Mouse (Mus musculus): ENCODE data around the gene Mdga1.
"Not testable (repeated sequence)": the region's sequence is repeated elsewhere in the genome, so short reads cannot be mapped to it uniquely, and the experiment has no call there.

Gene Mdga1

GRCm38 (mm10) chr17:29800096-29800455 is 169.8 kb downstream of the Mdga1 start:
- no peak for DNase-seq (ENCODE audit: low read depth, low spot score)

- DNase-seq (ENCODE audit: low read depth, low spot score), result no peak
Measured at GRCm38 (mm10) chr17:29799398-29800095, 170.3 kb downstream of the Mdga1 start.

GRCm38 (mm10) chr17:29798151-29798550 is 171.7 kb downstream of the Mdga1 start:
- DNase-seq (ENCODE audit: low read depth, low spot score), result no peak

GRCm38 (mm10) chr17:29796787-29797186 is 173.1 kb downstream of the Mdga1 start:
- DNase-seq (ENCODE audit: low read depth, low spot score), result peak; percentile 16

DNA sequence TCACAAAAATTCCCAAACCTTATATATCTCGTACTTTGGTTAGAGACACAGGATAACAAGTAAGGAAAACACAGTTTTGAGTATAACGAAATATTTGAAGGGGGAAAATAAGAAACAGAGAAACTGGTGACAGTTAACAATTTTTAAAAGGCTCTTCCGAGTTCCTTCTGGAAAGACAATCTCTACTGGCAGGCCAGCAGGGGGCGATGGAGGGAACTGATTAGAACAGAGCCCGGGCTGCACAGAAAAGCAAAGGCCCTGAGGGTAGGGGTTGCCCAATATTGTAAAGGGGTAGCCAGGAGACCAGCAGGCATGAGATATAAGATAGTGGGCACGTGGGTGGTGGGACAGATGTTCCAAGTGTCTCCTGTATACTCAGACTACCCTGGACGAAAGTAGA is 173.8 kb downstream of the Mdga1 start:
- DNase-seq (ENCODE audit: low read depth, low spot score), result peak; percentile 54

DNA sequence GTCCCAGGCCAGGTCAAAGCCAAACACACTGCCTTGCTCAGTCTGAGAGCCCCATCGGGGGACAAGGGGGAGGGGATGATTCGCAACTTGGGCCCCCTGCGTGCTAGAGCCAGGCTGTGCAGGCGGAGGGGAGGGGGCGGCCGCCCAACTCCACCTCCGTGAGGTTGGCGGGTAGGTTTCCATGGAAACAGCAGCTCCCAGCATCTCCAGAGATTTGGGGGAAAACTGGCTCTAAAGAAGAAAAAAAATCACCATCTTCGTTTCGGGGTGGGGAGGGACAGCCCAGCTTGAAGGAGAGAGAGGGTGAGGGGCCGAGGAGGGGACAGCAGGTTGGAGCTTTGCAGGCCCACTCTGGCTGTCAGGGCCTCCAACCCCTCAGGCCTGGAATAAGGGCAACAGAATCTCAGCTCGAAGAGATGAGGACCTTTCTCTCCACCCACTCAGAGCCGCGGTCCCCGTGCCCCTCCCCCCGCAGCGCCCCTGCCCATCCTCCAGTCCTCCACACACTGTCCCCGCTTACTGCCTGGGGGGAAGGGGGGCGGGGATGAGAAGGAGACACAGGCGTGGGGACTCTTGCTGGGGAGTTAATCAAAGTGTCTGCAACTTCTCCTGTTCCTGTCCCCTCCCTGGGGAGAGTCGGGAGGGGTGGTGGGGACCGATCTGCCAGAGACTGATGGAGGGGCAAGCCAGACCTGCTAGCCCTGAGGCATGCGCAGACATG is 174.7 kb downstream of the Mdga1 start:
- no peak for DNase-seq (ENCODE audit: low read depth, low spot score)

- DNase-seq (ENCODE audit: low read depth, low spot score), result no peak
Measured at GRCm38 (mm10) chr17:29791531-29792050, 178.3 kb downstream of the Mdga1 start.

- no peak for DNase-seq (ENCODE audit: low read depth, low spot score)
Measured at GRCm38 (mm10) chr17:29790231-29790740, 179.6 kb downstream of the Mdga1 start.

GRCm38 (mm10) chr17:29789715-29790114 is 180.2 kb downstream of the Mdga1 start:
- no peak for DNase-seq (ENCODE audit: low read depth, low spot score)

GRCm38 (mm10) chr17:29788573-29788972 is 181.3 kb downstream of the Mdga1 start:
- DNase-seq (ENCODE audit: low read depth, low spot score), result no peak

- no peak for DNase-seq (ENCODE audit: low read depth, low spot score)
Measured at GRCm38 (mm10) chr17:29784820-29785219, 185.1 kb downstream of the Mdga1 start.

- DNase-seq (ENCODE audit: low read depth, low spot score), result not testable (repeated sequence)
Measured at GRCm38 (mm10) chr17:29781472-29781871, 188.4 kb downstream of the Mdga1 start.

DNA sequence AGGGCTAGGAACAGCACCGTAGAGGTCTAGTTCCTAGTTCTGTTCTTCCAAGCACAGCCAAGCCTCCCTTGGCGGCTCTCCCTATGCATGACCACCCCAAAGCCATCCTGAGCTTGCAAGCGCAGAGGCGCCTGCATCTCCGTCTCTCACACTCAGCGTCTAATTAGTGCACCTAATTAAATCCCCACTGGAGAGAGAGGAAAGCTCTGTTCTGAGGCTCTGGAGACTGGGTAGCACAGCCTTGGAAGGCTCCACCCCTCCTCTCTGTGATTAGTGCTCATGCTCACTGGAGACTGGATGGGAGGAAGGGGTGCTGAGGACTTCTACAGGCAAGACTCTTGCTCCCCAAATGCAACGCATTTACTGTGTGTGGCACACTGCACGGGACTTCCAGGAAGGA is 191.9 kb downstream of the Mdga1 start:
- no peak for DNase-seq (ENCODE audit: low read depth, low spot score)
